Mouse (Mus musculus): Measurements from ENCODE around the gene Poldip3. TPM values are rescaled to one million over a fixed set of nuclear protein-coding genes. Genes with fewer than 3 reads are reported as not detected.

The Poldip3 gene
- 86.0 and 96.3 TPM in 2 replicates for total RNA-seq (2017)

- ATAC-seq (replicated peaks in 1 of 2; ENCODE audit: insufficient read depth in 1 of 2, low FRiP score in 2 of 2, low TSS enrichment in 1 of 2, low read depth in 1 of 2, poor library complexity in 2 of 2, severe bottlenecking in 2 of 2): peak; percentile 85 to 90
Observed at GRCm38 (mm10) chr15:83149196-83150072, at the start of gene Poldip3. Gene Poldip3 (minus strand): TSS chr15:83149384.

- ATAC-seq (replicated peaks in 1 of 2; ENCODE audit: insufficient read depth in 1 of 2, low FRiP score in 2 of 2, low TSS enrichment in 1 of 2, low read depth in 1 of 2, poor library complexity in 2 of 2, severe bottlenecking in 2 of 2): no peak
Observed at GRCm38 (mm10) chr15:83193413-83193812, 44.2 kb upstream of the Poldip3 start.

DNA sequence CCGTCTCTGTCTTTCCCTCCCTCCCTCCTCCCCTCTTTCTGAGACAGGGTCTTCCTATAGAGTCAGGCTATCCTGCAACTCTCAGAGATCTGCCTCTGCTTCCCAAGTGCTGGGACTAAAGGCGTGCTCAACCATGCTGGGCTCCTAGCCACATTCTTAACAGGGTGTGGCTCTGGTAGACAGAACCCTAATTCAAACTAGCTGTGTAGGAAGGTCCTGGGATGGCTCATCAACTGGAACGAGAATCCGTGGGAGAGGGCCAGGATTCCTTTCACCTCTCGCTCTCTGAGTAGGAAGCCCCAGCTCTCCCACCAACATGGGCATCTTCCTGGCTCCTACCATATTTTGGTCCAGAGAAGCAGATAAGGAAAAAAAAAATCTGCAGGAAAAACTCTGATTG, 33.2 kb upstream of the Poldip3 start:
- no peak for ATAC-seq (replicated peaks in 1 of 2; ENCODE audit: insufficient read depth in 1 of 2, low FRiP score in 2 of 2, low TSS enrichment in 1 of 2, low read depth in 1 of 2, poor library complexity in 2 of 2, severe bottlenecking in 2 of 2)

- no peak for ATAC-seq (replicated peaks in 1 of 2; ENCODE audit: insufficient read depth in 1 of 2, low FRiP score in 2 of 2, low TSS enrichment in 1 of 2, low read depth in 1 of 2, poor library complexity in 2 of 2, severe bottlenecking in 2 of 2)
Observed at GRCm38 (mm10) chr15:83181800-83182330, 32.7 kb upstream of the Poldip3 start.

DNA sequence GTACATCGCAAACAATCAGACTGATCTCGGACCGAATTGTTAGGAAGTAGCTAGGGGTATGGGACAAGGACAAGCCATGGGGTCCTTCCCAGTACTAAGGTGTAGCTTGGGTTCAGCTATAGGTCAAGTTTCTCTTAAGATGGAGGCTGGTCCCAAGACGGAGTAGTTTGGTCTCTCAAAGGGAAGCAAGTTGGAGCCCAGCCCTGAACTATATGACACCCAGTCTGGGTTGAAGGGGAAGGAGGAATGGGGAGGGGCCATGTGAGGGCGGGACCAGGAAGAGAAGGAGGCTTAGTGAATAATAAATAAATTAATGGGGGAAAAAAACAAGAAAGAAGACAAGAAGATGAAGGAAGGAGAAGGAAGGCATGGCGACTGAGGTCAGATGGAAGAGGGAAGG, 30.8 kb upstream of the Poldip3 start:
- ATAC-seq (replicated peaks in 1 of 2; ENCODE audit: insufficient read depth in 1 of 2, low FRiP score in 2 of 2, low TSS enrichment in 1 of 2, low read depth in 1 of 2, poor library complexity in 2 of 2, severe bottlenecking in 2 of 2): no peak

GRCm38 (mm10) chr15:83176653-83177052, 27.5 kb upstream of the Poldip3 start:
- ATAC-seq (replicated peaks in 1 of 2; ENCODE audit: insufficient read depth in 1 of 2, low FRiP score in 2 of 2, low TSS enrichment in 1 of 2, low read depth in 1 of 2, poor library complexity in 2 of 2, severe bottlenecking in 2 of 2): no peak

DNA sequence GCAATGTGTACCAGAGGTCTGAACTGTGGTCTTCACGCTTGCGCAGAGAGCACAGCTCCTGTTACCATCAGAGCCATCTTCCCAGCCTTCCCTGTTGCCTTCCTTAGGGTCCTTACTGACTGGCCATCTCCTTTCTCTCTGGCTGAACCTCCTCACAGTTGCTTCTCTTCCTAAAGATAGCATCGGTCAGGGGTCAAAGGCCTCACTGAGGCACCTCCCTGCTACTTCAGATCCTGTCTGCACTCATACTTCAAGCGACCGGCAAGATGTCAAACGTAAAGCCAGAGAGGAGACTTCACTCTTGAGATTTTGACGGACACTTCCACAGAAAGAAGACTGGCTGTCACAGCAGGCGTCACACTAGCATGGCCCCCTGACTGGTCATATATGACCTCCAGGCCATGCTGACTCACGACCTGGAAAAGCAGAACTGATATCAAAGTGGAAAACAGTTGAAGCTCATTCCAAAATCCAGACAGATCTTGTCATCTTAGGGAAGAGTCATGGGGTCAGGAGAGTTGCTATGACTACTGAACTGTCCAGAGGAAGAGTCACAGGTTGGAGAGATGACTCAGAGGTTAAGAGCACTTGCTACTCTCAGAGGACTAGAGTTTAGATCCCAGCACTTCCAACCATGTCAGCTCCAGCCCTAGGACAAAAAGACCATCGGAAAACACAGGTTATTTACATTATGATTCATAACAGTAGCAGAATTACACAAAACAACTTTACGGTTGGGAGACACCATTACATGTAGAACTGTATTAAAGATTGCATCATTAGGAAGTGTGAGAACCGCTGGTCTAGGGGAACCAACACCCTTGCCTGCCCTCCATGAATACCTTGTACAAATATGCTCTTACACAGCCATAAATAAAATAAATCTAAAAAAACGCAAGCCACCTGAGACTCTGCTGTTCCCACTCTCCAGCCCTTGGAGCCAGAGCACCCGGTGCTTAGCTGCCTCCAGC, 25.0 kb upstream of the Poldip3 start:
- no peak for ATAC-seq (replicated peaks in 1 of 2; ENCODE audit: insufficient read depth in 1 of 2, low FRiP score in 2 of 2, low TSS enrichment in 1 of 2, low read depth in 1 of 2, poor library complexity in 2 of 2, severe bottlenecking in 2 of 2)

DNA sequence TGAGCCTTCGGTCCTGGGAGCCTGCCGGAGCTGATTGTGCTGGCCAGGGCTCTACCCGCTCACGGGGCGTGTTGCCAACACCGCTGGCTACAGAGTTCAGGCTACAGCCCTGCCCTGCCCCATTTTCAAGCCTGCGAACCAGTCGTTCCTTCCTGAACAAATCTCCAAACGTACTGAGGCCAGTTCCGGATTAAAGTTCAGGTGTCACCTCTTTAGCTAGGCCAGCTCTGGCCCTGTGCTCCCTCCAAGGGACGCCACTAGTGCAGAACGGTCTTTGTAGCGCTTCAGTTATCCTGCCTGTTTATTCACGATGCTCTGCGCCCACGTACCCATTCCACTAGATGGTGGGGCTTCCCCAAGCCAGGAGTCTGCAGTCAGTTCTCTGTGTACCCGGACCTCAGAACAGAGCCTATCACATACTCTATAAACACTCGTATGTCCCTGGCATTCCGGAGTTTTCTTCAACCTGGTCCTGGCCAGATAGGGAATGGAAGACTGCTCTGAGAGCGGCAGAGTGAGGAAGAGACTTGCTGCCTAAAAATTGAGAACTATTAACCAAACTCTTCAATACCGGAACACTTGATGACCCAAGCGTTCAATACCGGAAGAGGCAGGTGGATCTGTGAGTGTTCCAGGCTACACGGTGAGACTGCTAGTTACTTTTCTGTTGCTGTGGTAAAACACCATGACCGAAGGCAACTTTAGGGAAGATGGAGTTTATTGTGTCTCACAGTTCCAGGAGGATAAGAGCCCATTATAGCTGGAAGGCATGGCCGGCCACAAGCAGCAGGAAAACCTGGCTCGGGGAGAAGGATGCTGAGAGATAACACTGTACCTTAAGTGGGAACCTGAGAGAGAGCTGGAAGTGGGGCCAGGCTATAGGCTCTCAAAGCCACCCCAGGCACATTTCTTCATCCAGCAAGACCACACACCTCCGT, 23.6 kb upstream of the Poldip3 start, which contains the start of gene Cyb5r3:
Gene Cyb5r3 (minus strand): TSS at position 101 of the 938 bp plus-strand sequence.
- ATAC-seq (replicated peaks in 1 of 2; ENCODE audit: insufficient read depth in 1 of 2, low FRiP score in 2 of 2, low TSS enrichment in 1 of 2, low read depth in 1 of 2, poor library complexity in 2 of 2, severe bottlenecking in 2 of 2): peak; percentile 11 to 19; a peak in 2 of 4 replicates

DNA sequence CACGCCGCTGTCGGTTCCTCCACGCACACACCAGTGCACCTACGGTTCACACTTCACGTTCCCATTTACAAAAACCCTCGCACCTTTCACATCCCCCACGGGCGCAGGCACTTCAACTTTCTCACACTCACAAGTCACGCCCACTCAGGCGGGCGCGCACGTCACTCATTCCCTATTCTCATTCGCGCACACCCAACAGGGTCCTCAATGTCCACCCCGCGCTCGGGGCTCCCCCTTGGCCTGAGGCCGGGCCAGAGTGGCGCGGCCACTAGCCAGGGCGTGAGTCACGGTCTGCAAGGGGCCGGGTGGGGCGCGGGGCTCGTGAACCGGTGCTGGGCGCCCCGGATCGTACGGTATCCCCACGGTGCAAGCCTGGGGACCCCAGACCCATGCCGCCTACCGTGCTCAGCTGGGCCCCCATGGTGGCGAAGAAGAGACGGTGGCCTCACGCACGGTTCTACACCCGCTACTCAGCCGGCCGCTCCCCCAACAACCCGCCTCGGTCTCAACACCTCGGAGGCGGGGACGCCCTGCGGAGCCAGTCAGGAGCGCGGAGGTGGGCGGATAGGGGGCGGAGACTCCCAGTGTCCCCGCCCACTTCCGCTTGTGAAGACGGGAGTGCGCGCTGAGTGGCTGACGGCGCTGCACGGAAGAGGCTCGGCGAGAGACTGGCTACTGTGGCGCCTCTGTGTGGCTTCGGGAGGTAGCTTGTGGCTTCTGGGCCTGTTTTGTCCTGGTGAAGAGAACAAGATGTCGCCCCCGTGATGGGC, 22.7 kb upstream of the Poldip3 start:
- peak; percentile 95 to 98 for ATAC-seq (replicated peaks in 1 of 2; ENCODE audit: insufficient read depth in 1 of 2, low FRiP score in 2 of 2, low TSS enrichment in 1 of 2, low read depth in 1 of 2, poor library complexity in 2 of 2, severe bottlenecking in 2 of 2)

GRCm38 (mm10) chr15:83170956-83171659, 21.9 kb upstream of the Poldip3 start:
- no peak for ATAC-seq (replicated peaks in 1 of 2; ENCODE audit: insufficient read depth in 1 of 2, low FRiP score in 2 of 2, low TSS enrichment in 1 of 2, low read depth in 1 of 2, poor library complexity in 2 of 2, severe bottlenecking in 2 of 2)

GRCm38 (mm10) chr15:83169772-83170722, 20.9 kb upstream of the Poldip3 start:
- no peak for ATAC-seq (replicated peaks in 1 of 2; ENCODE audit: insufficient read depth in 1 of 2, low FRiP score in 2 of 2, low TSS enrichment in 1 of 2, low read depth in 1 of 2, poor library complexity in 2 of 2, severe bottlenecking in 2 of 2)

GRCm38 (mm10) chr15:83168875-83169771, 19.9 kb upstream of the Poldip3 start:
- no peak for ATAC-seq (replicated peaks in 1 of 2; ENCODE audit: insufficient read depth in 1 of 2, low FRiP score in 2 of 2, low TSS enrichment in 1 of 2, low read depth in 1 of 2, poor library complexity in 2 of 2, severe bottlenecking in 2 of 2)

DNA sequence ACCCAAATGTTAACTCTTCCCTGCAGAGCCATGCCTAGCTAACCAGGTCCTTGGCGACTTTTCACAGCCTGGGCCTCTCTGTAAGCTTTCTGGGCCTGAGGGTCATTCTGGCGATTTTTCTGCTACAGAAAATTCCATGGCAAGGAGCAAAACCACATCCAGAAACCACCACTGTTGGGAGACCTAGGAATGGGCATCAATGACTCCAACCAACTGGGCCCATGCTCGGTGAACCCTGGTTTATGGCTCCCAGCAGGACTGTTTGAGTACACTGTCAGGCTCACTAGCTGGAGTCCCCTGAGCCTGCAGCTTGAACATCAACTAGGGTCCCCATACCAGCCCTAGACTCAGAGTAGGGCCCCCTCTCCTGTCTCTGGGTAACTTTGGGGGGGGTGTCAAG, 19.1 kb upstream of the Poldip3 start:
- no peak for ATAC-seq (replicated peaks in 1 of 2; ENCODE audit: insufficient read depth in 1 of 2, low FRiP score in 2 of 2, low TSS enrichment in 1 of 2, low read depth in 1 of 2, poor library complexity in 2 of 2, severe bottlenecking in 2 of 2)
